Mouse (Mus musculus) right cerebral cortex, adult 2 months (tissue): ENCODE results near the gene Zan.
"Not testable (repeated sequence)": the region's sequence is repeated elsewhere in the genome, so short reads cannot be mapped to it uniquely, and the experiment has no call there.

Source experiments
- DNase-seq, 2 experiments: peaks; one replicate each; pipeline ENCODE4 v3.0.0; 2021 to 2022; ENCODE audit warnings: low spot score in 2 of 2

The Zan gene

DNA sequence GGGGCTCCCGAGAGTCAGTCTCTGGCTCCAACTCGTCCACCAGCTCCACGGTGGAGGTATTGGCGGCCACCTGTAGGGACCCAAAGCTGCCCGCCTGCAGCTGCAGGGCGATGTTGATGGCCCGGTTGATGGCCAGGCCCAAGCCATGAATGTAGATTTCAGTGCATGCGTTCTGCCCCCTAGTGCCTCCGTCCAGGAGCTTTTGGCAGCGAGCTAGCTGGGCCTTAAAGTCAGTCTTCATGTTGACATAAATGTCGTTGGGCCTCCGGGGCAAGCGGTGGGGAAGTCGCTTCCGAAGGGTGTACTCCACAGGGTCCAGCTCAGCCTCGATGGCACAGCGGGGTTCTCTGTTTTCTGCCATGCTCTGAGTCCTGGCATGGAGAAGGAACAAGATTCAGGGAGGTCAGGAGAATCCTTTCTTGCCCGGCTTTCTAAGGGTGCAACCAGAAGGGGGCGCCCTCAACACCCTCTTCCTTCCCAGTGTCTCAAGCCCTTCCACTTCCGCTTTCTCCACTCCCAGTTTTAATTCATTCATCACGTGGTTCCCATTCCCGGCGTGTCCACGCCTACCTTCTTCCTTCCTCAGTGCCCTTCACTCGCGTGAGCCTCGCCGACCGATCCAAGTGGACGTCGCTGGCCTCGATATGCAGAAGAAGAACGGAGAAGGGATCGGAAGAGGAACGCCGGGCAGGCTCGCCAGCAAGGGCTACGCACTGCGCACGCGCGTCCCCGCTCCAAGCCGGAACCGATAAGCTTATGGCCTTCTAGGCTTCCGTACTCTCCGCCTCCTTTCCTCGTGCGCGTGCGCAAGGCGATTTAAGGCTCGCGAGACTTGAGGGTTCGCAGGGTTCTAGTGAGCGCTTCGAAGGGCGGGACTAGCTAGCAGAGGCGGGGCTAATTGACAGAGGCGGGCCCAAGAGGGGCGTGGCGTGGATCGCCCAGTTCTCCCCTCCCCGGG lies 25.1 kb upstream of the Zan start, which contains the start of gene Pop7:
Gene Pop7 (minus strand): TSS at position 810 of the 958 bp plus-strand sequence.
- DNase-seq: peak; percentile 100

DNA sequence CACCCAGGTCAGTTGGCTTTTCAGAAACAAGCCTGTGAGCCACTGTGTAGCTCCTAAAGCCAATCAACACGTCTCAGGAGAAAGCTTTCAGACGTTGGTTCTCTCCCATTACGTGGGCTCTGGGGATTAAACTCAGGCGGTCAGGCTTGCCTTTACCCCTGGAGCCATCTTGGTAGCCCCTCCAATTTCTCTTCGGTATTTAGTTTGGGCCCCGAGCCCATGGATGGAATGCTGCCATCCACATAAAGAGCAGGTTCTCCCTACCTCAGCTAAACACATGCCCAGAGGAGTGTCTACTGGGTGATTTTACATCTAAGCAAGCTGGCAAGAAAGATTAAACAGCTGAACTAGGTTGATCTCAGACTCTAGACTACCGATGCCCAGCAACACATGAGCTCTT lies 23.3 kb upstream of the Zan start:
- no peak for DNase-seq

DNA sequence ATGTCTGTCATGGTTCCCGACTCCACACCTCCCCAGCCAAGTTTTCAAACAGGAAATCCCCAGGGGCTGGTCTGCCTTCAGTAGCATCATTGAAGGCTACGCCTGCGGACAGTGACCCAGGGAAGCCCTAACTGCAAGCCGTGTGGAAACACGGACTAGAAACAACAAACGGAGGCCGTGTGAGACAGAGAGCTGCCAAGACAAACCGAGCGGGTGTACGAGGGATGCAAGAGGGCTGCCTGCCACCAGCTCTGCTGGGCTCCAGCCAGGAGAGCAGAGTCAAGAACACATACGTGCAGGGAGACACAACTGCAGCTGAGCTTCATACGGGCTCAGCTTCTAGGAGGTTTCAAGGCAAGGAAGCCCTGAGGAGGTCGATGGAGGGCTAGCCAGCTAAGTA lies 17.0 kb upstream of the Zan start:
- DNase-seq: no peak

DNA sequence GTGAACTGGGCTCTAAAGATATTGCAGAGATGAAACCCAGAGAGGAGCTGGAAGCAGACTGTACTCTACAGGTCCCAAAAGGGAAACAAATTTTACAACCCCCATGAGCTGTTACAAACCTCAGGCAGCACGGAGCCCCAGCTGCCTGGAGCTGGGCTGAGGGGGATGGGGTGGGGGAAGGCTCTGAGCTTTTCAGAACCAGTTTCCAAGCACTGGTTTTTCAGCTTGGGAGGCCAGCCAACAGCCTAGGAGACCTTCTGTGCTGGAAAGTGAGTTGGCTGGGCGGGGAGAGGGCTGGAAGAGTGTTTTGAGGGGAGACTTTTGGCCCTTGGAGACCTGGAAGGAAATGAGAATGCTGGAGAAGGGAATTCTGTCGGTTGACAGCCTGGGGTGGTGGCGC lies 14.7 kb upstream of the Zan start:
- no peak for DNase-seq

DNA sequence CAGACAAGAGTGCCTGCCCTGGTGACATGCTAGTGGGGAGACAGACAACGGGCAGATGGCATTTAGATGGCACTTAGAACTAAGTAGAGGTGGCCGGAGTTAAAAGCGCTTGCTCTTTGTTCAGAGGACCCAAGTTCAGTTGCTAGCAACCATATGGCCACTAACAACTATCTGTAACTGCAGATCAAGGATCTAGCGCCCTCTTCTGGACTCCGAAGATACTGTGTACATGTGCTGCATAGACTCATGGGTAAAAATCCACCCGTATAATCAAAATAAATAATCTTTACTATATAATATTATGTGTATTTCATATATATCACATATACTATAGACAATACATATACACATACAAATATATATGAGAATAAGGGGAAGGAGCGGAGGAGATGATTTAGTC lies 10.8 kb upstream of the Zan start:
- no peak for DNase-seq

DNA sequence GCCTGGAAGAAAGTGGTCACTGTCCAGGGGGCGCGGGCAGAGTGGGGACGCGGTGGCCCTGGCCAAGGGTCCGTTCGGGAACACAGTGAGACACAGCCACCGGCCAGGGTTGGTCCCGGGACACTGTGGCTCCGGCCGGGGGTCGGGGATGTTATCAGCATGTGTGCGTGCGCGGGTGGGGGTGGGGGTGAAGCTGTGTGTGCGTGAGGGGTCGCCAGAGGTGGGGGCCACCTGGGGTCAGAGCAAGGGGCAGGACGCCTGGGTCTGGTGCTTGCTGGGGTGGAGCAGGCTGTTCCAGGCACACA lies 8.9 kb upstream of the Zan start:
- DNase-seq: no peak

DNA sequence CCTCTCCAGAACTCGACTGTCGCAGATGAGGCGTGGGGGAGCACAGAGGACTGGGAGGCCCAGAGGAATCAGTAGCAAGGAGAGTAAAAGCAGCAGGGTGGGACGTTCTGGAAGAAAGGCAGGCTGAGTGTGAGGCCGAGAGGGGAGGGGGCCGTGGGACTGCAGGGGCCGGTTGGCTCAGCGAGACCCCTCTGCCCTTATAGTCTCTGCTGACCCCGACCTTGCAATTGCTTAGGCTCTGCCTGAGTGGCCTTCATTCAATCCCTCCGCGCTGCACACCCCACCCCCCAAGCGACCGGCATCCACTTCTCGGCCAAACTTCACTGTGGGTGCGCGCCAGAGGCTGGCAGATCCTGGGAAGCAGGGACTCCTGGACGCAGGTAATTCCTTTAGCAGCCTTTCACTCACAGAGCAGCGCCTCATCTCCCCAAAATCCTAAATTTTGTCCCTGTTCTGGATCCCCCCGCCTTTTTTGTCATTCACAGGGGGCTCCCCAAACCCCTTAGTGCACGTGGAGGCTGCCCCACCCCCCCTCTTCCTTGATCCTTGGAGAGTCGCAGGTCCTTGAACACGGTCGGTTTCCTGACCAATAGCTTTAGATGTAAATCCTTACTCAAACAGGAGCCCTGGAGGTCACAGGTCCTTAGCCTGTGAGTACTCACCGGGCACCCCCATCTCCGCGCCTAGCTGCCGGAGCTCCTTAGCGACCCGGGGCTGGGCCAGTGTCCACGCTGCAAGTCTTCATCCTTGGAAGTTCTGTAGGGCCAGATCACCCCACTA lies 8.4 kb upstream of the Zan start:
- DNase-seq: no peak

DNA sequence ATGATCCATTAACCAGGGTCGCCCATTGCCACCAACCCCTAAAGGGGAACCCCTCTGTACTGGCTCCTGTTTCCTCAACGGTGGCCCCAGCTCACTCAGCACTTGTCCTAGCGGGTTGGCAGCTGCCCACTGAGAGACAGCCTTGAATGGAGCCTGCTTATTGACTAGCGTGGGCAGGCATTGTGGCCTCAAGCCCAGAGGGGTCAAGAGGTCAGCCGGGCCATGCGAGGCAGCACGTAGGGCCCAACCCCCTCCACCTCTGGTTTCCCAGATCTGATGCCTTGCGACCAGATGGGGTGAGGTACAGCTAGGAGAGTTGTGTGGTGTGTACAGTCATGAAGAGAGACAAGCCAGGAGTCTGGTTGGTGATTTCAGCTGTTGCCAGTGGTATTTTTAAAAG lies 5.0 kb upstream of the Zan start:
- peak in 1 of 2 experiments; percentile 11 for DNase-seq

DNA sequence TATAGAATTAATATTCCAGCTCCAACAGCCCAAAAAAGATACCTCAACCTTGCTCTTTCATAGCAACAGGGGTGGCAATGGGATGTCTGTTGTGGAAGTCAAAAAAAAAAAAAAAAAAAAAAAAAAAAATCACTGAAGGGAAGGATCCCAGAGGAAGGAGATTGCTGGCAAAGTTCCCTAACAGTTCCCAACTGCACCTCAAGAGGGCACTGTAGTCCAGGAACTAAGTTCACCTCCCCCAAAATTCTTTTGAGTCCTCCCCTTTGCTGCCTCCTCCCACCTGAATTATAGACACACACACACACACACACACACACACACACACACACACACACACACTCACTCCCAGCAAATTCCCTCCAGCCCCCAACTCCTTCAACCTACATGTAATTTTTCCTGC lies 4.3 kb upstream of the Zan start:
- DNase-seq: peak; percentile 82 to 86

DNA sequence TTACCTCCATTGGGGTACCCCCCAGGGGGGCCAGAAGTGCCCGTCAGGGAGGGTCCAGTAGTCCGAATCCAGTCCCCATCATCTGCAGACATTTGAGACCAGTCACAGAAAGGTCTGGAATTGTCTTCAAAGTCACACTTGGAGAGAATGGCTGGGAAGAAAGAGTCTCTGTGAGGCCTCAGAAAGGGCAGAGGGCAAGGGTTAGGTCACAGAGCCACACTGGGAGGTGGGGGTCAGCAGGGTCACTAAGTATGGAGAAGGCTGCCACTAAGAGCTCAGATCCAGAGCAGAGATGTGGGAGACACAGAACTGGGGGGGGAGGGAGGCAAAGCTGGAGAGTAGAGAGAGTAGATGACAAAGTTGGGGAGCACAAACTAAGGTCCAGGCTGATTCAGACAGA lies 2.5 kb downstream of the Zan start:
- no peak for DNase-seq

DNA sequence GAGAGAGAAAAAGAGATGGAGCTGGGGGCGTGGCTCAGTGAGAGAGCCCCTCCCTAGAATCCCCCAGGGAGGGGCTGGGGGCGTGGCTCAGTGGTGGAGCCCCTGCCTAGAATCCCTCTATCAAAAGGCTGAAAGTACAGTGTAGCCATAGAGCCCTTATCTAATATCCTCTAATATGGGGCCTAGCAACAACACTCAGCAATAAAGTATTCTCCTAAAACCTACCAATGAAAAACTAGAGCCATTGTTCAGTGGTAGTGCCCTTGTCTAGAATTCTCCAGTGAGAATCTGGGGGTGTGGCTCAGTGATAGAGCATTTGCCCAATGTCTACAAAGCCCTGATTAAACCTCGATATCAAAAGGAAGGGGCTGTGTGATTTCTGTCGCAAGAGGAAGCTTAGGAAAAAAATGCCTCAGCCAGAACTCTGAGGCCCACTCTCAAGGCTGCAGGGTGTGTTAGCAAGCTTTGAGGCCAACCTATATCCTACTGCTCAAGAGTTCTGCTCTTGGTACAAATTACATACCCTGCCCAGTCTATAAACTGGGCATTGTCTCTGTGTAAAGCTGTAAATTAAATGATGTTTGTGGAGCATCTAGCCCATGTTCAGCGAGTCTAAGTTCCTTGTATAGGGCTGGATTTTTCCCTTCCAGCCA lies 4.5 kb downstream of the Zan start:
- DNase-seq: no peak

DNA sequence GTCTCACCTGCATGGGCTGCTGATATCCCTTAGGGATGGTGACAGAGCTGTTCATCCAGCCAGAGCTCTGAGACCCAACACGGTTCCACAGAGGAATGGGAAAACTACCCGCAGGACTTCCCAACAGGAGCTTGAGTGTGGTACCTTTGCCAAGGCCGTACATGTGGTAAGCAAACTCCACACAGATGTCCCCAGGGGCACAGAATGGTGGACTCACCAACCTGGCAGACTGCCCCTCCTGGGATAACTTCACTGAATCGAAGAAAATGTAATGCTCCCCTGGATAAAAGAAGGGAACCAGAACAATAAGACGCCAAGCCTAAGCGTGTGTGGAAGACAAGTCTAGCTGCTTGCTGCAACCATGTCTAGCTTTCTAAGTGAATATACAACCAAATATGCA lies 9.9 kb downstream of the Zan start:
- DNase-seq: no peak

DNA sequence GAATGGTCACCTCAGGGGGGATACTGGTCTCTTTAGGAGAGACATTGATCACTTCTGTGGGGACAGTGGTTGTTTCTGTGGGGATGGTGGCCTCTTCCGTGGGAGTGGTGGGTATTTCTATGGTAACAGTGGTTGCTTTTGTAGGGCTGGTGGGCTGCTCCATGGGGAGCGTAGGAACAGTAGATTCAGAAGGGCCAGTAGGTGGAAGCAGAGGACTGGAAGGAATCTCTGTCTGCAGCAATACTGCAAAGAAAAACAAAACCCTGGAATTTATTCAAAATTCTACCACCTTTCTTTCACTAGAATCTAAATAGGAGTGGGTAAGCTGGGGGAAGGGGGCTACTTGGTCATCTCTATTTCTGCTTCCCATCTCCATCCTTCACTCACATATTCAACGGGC lies 11.8 kb downstream of the Zan start:
- peak; percentile 17 to 26 for DNase-seq

DNA sequence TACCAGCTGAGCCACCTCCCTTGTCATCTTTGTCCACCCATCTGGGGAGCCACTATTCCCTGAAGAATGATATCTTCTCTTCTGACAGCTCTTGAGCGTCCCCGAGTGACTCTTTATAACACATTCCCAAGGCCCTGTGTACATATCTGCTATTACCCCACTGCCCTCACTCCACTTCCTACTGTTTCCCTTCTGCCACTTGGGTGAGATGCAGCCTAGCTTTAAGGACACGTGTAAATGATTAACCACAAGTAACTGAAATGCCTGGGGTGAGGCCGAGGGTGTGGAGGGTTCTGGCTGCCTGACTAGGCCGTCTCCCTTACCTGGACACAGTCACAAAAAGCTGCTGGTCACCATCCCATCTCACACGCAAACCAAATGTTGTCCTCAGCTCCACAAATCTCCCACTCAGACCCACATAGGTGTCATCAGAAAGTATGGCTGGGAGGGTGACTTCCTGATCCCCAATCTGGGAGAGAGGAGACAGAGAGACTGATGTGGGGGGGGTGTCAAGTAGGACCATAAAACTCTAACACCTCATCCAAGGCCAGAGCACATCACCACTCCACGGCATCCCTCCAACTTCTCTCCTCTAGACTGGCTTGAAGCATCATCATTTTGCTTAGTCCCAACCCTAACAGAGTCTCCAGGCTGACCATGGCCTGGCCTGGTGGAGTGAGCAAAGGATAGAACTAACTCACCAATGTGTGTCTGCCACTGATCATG lies 20.8 kb downstream of the Zan start:
- DNase-seq: no peak

DNA sequence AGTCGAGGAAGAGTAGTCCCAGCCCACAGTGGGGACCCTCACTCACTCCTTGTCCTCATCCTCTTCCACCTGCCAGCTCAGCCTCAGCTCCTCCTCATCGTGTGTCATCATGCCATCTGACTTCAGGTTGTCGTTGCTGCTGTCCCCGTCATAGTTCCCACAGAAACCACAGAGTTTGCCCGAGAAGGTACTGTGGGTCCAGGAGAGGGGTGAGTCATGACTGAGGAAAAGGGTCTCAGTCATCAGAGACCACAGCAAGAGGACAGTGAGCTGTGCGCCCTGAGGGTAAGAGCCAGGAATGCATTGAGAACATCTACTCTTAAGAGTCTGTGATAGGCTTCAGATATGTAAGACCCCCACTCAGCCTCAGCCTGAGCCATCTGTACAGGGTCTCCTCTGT lies 21.7 kb downstream of the Zan start:
- no peak for DNase-seq

DNA sequence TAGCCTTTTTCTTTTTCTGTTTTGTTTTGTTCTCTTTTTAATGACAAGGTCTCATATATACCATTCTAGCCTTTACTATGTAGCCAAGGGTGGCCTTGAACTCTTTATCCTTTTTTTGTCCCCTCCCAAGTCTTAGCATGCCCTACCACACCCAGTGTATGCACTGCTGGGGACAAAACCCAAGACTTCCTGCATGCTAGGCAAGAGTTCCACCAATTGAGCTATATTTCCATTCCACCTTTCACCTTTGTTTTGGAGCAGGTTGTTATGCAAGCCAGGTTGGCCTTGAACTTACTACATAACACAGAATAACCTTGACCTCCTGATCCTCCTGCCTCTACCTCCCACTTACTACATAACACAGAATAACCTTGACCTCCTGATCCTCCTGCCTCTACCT lies 31.3 kb downstream of the Zan start:
- DNase-seq: no peak

DNA sequence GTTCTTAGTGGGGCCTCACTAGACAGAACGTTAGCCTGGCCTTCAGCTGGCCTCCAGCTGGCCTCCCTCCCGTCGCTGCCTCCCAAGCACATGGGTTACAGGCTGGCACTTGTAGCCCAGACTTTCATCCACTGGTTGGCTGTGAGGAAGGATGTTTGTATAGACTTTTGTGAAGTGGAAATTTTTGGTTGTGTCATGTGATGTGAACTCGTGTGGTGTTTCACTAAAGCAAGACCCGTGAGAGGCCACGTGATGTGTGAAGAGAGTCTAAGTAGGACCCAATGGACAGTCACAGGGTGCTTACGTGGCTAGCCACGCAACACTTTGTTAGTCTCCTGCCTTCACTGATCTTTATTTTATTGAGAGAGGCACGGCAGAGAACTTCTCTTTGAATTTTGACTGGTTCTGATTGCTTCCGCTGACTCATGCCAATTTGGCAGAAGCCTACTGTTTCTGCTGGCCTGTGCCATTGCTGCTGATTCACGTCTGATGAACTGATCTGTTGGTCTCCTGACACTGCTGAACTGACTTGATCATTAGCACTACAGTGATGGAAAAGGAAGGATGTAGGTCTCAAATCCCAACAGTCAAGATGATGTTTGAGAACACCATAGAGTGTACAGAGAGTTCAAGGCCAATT lies 36.5 kb downstream of the Zan start:
- DNase-seq: no peak

DNA sequence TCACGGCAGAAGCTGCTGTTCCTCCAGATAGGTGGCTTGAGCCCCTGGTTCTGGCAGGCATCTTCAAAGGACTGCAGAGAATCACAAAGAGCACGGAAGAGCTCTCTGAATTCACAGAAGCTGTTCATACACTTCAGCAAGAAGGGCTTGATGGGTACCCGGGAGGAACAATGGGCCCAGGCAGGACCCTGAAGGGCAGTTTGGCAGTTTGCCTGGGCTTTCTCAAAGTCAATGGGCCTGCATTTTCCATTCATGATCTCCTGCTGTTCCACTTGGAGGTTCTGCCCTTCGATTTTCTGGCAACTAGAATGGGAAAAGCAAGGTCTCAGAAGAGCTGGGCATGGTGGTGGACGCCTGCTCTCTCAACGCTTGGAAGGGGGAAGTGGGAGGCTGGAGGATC lies 43.0 kb downstream of the Zan start:
- DNase-seq: no peak

DNA sequence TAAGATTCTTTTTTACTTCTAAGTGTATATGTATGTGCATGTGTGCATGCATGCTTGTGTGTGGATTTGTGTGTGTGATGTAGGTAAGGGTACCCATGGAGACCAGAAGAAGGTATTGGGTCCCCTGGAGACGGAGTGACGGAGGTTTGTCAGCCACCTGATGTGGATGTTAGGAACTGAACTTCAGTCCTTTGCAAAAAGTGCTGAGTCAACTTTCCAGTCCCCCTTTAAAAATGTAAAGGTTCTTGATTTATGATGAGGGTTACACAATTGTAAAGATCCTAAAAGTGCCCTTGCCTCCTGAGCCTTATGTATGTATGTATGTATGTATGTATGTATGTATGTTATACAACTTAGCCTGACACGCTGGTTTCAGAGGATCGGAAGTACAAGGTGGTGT lies 46.5 kb downstream of the Zan start:
- not testable (repeated sequence) for DNase-seq

DNA sequence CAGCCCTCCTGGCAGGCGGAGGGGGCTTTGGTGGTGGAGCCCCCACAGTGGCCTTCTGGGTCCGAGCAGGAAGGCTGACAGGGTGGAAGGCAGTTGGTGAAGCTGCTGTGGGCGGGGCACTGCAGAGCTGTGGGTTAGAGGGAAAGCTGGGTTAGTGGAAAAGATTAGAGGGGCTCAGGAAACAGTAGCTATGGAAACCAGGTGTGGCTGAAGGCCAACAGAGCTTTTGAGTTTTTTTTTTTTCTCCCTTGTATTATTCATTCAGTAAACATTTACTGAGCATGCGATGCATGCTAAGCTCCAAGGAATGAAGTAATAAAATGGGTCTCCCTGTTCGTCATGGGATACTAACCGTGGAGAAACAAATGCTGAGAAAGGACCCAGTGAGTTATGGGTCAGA lies 51.2 kb downstream of the Zan start:
- peak in 1 of 2 experiments; percentile 10 for DNase-seq

DNA sequence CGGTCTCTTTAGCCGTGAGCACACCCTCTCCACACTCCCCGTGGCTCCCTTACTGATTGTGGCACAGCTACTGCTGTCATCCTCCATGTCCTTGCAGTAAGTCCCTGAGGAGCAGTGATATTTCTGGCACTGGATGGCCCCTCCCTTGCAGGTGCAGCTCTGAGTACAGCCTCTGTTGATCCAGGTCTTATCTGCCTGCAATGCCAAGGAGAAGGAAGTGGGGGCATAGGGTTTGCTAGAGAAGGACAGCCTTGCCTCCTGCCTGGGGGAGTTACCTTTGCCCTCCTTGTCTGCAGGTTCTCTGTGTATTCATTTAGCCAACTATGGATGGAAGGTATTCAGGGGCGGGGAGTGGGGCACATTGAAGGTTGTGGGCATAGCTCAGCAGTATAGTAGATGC lies 57.0 kb downstream of the Zan start:
- DNase-seq: no peak
